Mouse (Mus musculus) frontal cortex, postnatal 25 days (tissue): ENCODE measurements at regions not wholly inside any gene's neighbourhood (a gene's known extent, or its start where the extent isn't known, plus 50 kb on each side); places are given as distances from the start of the nearest gene placed in this dataset.
"Not testable (repeated sequence)": the region's sequence is repeated elsewhere in the genome, so short reads cannot be mapped to it uniquely, and the experiment has no call there.

Source experiments
- DNase-seq, 2 experiments: peaks; one replicate each; pipeline ENCODE4 v3.0.0; 2022; ENCODE audit warnings: low spot score in 2 of 2

DNA sequence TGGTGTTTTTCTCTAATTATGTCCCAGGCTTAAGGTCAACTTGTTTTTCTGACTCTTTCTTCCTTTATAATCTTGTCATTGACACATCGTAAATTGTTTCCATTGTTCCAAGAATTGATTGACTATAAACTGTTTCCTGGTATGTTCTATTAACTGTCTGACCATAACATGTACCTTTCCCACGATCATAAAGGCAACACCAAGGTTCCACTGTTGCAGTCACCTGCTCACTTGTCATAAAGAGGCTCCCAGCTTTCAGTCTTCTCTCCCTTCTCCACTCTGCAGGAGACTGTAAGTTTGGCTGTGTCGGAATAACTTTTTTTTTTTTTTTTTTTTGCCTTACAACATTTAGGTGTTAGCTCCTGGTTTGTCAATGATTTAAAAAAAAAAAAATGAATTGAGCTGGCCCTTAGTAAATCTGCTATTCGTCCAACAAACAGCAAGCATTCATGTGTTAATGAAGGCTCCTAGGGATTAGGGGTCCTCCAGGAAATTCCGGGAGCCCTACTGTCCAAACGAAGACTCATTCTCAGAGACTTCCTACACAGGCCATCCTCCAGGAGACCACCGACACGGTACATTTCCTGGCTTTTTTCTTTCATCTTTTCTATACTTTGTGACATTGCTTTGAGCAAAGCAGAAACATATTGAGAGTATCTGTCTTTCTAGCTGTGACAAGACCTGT, 122.2 kb upstream of the Trim24 start:
- no peak for DNase-seq

DNA sequence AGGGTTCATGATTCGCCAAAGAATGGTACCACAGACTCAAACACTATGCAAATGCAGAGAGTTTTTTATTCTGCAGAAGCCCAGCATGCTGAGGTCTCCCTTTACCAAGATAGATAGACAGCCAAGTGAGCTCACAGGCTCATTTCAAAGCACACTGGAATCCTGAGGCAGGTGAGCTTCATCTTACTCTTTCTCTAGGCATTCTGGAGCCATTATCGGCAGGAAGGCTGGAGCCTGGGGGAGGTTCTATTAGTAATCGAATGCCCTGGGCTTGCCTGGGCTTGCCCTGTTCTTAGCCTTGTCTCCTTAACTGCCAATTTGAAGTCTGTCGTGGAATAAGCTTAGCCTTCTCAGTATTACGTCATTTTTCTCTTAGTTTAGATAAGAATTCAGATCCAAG, 121.6 kb upstream of the Trim24 start:
- no peak for DNase-seq

DNA sequence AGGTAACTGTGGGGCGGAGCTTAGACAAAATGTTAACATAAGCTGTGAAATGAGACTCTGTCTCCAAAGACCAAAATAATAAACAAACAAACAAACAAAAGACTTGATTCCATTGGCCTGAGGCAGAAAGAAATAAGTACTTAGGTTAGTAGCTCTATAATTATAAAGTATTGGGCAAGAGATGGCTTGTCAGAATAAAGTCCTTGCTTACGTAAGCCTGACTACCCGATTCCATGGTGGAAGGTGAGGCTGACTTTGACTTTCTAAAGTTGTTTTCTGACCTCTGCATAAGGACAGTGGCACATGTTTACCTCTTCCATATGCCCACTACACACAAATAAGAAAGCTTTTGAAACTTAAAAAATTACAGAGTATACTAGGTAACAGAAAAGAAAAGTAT, 120.3 kb upstream of the Trim24 start:
- no peak for DNase-seq

DNA sequence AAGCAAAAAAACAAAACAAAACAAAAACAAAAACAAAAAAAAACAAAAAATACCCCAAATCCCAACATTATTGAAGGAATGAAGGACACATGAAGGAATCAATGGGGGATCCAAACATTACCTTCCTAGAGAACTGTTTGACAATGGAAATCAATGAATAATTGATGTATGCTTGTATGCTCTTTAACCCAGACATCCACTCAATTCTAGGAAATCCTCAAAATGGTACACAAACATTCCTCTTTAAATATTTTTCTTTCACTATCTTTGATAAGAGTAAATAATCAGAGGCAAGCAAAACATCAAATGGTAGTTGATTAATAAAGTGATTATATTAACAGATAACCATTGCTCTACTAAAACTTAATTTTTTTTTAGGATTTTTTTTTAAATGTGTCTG, 118.9 kb upstream of the Trim24 start:
- no peak for DNase-seq

- DNase-seq, result not testable (repeated sequence)
These were observed 109.6 kb upstream of the Trim24 start for GRCm38 (mm10) chr6:37761003-37761402.

GRCm38 (mm10) chr6:37763036-37763435, 107.6 kb upstream of the Trim24 start:
- DNase-seq, result no peak

- DNase-seq, result no peak
These were observed 102.9 kb upstream of the Trim24 start for GRCm38 (mm10) chr6:37767690-37768089.

DNA sequence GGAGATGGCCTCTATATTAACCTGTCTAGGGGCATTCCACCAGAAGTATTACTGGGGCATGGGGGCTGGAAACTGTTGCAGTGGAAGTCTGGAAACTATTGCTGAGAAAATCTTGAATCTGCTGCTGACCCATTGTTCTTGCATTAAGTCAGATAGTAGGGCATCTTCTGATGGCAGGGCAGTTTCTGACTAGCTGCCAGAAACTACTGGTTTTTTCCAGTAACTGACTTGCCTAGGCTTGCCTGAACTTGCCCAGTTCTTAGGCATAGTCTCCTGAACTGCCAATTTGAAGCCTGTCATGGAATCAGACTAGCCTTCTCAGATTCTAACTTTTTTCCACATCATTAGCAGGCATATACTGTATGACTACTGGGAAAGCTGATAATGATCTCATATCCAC, 97.3 kb upstream of the Trim24 start:
- DNase-seq, result no peak

- DNase-seq, result no peak
These were observed 95.5 kb upstream of the Trim24 start for GRCm38 (mm10) chr6:37775151-37775550.

GRCm38 (mm10) chr6:37779893-37780292, 90.7 kb upstream of the Trim24 start:
- DNase-seq, result no peak

DNA sequence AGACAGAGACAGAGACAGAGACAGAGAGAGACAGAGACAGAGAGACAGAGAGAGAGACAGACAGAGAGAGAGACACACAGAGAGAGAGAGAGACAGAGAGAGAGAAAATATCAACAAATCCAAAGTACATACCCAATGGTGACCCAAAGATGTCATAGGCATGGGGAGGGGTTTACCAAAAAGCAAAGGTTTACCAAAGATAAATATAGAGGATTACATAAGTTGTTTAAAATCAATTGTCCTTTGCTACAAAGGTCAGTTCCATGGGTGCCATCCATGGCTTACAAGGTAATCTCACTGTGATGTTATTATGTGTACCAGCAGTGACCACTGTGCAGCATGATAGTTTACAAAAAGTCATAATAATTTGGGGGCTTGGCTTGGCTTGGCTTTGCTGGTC, 88.7 kb upstream of the Trim24 start:
- DNase-seq, result no peak

GRCm38 (mm10) chr6:37785280-37785679, 85.3 kb upstream of the Trim24 start:
- DNase-seq, result not testable (repeated sequence)

DNA sequence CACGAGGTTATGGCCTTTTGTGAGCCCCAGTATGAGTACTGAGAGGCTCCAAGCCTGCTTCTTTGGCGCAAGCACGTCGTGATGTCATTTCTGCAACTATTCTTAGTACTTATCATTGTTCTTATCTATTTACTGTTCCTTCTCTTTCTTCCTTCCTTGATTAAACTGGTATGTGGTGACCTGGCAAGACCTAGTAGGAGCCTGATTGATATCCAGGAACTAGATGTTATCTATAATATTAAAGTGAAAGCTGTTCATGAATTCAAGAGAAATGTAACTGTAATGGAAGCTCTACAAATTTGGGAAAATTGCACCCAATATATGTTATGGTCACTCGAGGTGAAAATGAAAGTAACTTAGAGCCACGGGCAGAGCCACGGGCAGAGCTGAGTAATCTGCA, 84.9 kb upstream of the Trim24 start:
- no peak for DNase-seq

DNA sequence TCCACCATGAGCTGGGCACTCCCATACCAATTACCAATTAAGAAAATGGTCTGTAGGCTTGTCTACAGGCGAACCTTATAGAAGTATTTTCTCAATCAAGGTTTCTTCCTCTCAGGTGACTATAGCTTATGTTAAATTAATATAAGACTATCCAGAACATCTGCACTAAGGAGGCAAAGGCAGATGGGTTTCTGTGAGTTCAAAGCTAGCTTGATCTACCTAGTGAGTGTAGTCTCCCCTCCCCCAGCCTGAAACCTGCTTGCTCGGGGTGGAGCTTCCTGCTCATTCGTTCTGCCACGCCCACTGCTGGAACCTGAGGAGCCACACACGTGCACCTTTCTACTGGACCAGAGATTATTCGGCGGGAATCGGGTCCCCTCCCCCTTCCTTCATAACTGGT, 82.8 kb upstream of the Trim24 start:
- DNase-seq, result not testable (repeated sequence)

GRCm38 (mm10) chr6:37790878-37791277, 79.7 kb upstream of the Trim24 start:
- no peak for DNase-seq

GRCm38 (mm10) chr6:37794211-37794610, 76.4 kb upstream of the Trim24 start:
- no peak for DNase-seq

DNA sequence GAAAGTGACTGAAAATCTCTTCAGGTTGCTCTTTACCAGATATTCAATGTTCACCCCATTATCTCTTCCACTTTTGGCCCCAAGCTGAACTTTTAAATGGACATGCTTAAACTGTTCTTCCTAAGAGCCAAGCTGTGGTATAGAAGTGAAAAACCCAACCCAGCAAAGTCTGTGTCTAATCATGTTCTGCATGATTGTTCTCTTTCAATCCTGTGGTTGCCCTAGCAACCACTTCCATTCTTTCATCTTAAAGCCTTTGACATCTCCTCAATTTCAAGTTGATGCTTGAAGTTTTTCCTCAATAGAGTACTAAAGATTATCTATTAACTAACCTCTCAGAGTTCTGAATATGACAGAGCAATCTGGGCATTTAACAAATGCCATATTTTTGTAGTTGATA, 75.6 kb upstream of the Trim24 start:
- no peak for DNase-seq

- DNase-seq, result no peak
These were observed 67.4 kb upstream of the Trim24 start for GRCm38 (mm10) chr6:37803231-37803630.

- DNase-seq, result not testable (repeated sequence)
These were observed 64.7 kb upstream of the Trim24 start for GRCm38 (mm10) chr6:37805896-37806295.

GRCm38 (mm10) chr6:37806529-37807191, 64.0 kb upstream of the Trim24 start:
- DNase-seq, result not testable (repeated sequence)

- DNase-seq, result not testable (repeated sequence)
These were observed 55.4 kb upstream of the Trim24 start for GRCm38 (mm10) chr6:37815218-37815617.
